Mouse (Mus musculus): ENCODE results near the gene Rgs4.

DNA sequence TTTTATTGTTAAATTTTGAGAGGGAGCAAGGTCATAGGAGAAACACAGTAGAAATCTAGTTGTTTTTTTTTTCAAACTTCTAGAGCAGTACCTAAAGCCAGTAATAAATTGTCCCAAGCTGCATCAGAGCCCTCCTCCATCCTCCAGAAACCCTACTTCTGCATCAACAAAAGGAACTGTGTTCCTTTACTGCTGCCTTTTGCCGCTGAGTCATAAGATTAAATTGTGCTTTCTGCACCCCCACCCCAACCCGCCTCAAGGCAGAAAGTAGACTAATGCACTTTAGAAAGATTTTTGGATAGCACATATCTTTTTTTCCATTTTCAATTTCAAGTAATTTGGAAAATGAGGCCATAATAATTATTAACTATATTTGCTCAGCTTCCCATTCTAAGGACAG, 15.1 kb upstream of the Rgs4 start:
- TF ChIP-seq POLR2A (IDR thresholded peaks at IDR 0.05; ENCODE audit: insufficient read depth, low read length) (no peak), CTCF (IDR thresholded peaks at IDR 0.05; ENCODE audit: low read depth, low read length) (no peak)

Data from ES-Bruce4 (cell line).